Mouse (Mus musculus): ENCODE measurements around the gene Gtf2a1l. TPM values are rescaled to one million over a fixed set of nuclear protein-coding genes. Genes with fewer than 3 reads are reported as not detected.
A peak's percentile ranks its signal among the peaks of the same experiment; 100 is the strongest.

Gene Gtf2a1l
- total RNA-seq, 2 experiments from 2014 or later = 0.28 to 0.32 TPM

- DNase-seq (ENCODE audit: extremely low spot score in 1 of 2, low spot score in 2 of 2) = no peak
- H3K27ac ChIP-seq = 0 out of 2 replicates have a peak overlapping the region, but pooled peaks have one; percentile 59
These were observed 37.9 kb upstream of the Gtf2a1l start for GRCm38 (mm10) chr17:88630554-88630948.

GRCm38 (mm10) chr17:88632631-88633030 lies 35.8 kb upstream of the Gtf2a1l start:
- TF ChIP-seq CTCF (IDR thresholded peaks at IDR 0.05) = no peak
- Histone ChIP-seq H3K27ac (no peak overlapping the region), H3K4me3 (no peak overlapping the region)
- intact Hi-C loops (cut with DNase I) = no loop called here
- no peak for DNase-seq (ENCODE audit: extremely low spot score in 1 of 2, low spot score in 2 of 2)

More at GRCm38 (mm10) chr17:88630554-88630948, 37.9 kb upstream of the Gtf2a1l start:
- intact Hi-C loops (cut with DNase I) = no loop called here
- no peak overlapping the region for H3K4me3 ChIP-seq
- TF ChIP-seq CTCF (IDR thresholded peaks at IDR 0.05) = no peak

GRCm38 (mm10) chr17:88636076-88636475 lies 32.4 kb upstream of the Gtf2a1l start:
- TF ChIP-seq CTCF (IDR thresholded peaks at IDR 0.05) = no peak
- Histone ChIP-seq H3K27ac (no peak overlapping the region), H3K4me3 (no peak overlapping the region)
- intact Hi-C loops (cut with DNase I) = loop anchor here (2.0 kb wide), 1 partner anchor 39 kb away; the partner anchor contains the start of gene Ston1
- DNase-seq (ENCODE audit: extremely low spot score in 1 of 2, low spot score in 2 of 2) = no peak

- no peak for DNase-seq (ENCODE audit: extremely low spot score in 1 of 2, low spot score in 2 of 2)
- no peak for TF ChIP-seq CTCF (IDR thresholded peaks at IDR 0.05)
- no peak overlapping the region for H3K4me3 ChIP-seq
- intact Hi-C loops (cut with DNase I) = loop anchor here (2.0 kb wide), 1 partner anchor 40 kb away; the partner anchor contains the start of gene Ston1
- 0 out of 2 replicates have a peak overlapping the region, but pooled peaks have one; percentile 1 for H3K27ac ChIP-seq
These were observed 31.9 kb upstream of the Gtf2a1l start for GRCm38 (mm10) chr17:88636587-88636986.

- Histone ChIP-seq H3K27ac (no peak overlapping the region), H3K4me3 (no peak overlapping the region)
- TF ChIP-seq CTCF (IDR thresholded peaks at IDR 0.05) = peak; percentile 89
- DNase-seq (ENCODE audit: extremely low spot score in 1 of 2, low spot score in 2 of 2) = peak; percentile 64 to 73
- intact Hi-C loops (cut with DNase I) = loop anchor here (2.0 to 10.0 kb wide), 2 partner anchors 112 to 356 kb away; no protein-coding TSS in a partner anchor
These were observed 27.4 kb upstream of the Gtf2a1l start for GRCm38 (mm10) chr17:88641012-88641411.

GRCm38 (mm10) chr17:88641836-88642235 lies 26.6 kb upstream of the Gtf2a1l start:
- no peak for TF ChIP-seq CTCF (IDR thresholded peaks at IDR 0.05)
- no peak for DNase-seq (ENCODE audit: extremely low spot score in 1 of 2, low spot score in 2 of 2)
- no peak overlapping the region for H3K4me3 ChIP-seq
- intact Hi-C loops (cut with DNase I) = loop anchor here (2.0 to 10.0 kb wide), 3 partner anchors 113 to 387 kb away; no protein-coding TSS in a partner anchor
- no peak overlapping the region for H3K27ac ChIP-seq

GRCm38 (mm10) chr17:88644876-88645275 lies 23.6 kb upstream of the Gtf2a1l start:
- Histone ChIP-seq H3K4me3 (no peak overlapping the region), H3K27ac (no peak overlapping the region)
- intact Hi-C loops (cut with DNase I) = loop anchor here (10.0 kb wide), 1 partner anchor 360 kb away; no protein-coding TSS in a partner anchor
- no peak for DNase-seq (ENCODE audit: extremely low spot score in 1 of 2, low spot score in 2 of 2)
- TF ChIP-seq CTCF (IDR thresholded peaks at IDR 0.05) = no peak

- DNase-seq (ENCODE audit: extremely low spot score in 1 of 2, low spot score in 2 of 2) = no peak
- intact Hi-C loops (cut with DNase I) = loop anchor here (10.0 kb wide), 1 partner anchor 360 kb away; no protein-coding TSS in a partner anchor
- no peak overlapping the region for H3K4me3 ChIP-seq
- TF ChIP-seq CTCF (IDR thresholded peaks at IDR 0.05) = no peak
- no peak overlapping the region for H3K27ac ChIP-seq
These were observed 23.2 kb upstream of the Gtf2a1l start for GRCm38 (mm10) chr17:88645299-88645698.

- Histone ChIP-seq H3K4me3 (no peak overlapping the region), H3K27ac (no peak overlapping the region)
- intact Hi-C loops (cut with DNase I) = loop anchor here (10.0 kb wide), 1 partner anchor 362 kb away; no protein-coding TSS in a partner anchor
- DNase-seq (ENCODE audit: extremely low spot score in 1 of 2, low spot score in 2 of 2) = no peak
- TF ChIP-seq CTCF (IDR thresholded peaks at IDR 0.05) = no peak
These were observed 21.3 kb upstream of the Gtf2a1l start for GRCm38 (mm10) chr17:88647149-88647548.

GRCm38 (mm10) chr17:88652010-88652409 lies 16.4 kb upstream of the Gtf2a1l start:
- TF ChIP-seq CTCF (IDR thresholded peaks at IDR 0.05) = peak; percentile 94
- intact Hi-C loops (cut with DNase I) = loop anchor here (1.0 to 10.0 kb wide), 5 partner anchors 101 to 1933 kb away; no protein-coding TSS in a partner anchor
- Histone ChIP-seq H3K27ac (no peak overlapping the region), H3K4me3 (peak overlapping the region; percentile 41)
- DNase-seq (ENCODE audit: extremely low spot score in 1 of 2, low spot score in 2 of 2) = peak; percentile 73 to 78

- TF ChIP-seq CTCF (IDR thresholded peaks at IDR 0.05) = peak; percentile 91
- DNase-seq (ENCODE audit: extremely low spot score in 1 of 2, low spot score in 2 of 2) = peak; percentile 87 to 93
- H3K4me3 ChIP-seq = peak overlapping the region; percentile 41
- intact Hi-C loops (cut with DNase I) = loop anchor here (1.0 to 10.0 kb wide), 5 partner anchors 100 to 1932 kb away; no protein-coding TSS in a partner anchor
- peak overlapping the region; percentile 76 for H3K27ac ChIP-seq
These were observed 15.6 kb upstream of the Gtf2a1l start for GRCm38 (mm10) chr17:88652702-88653374.

GRCm38 (mm10) chr17:88653375-88653769 lies 15.1 kb upstream of the Gtf2a1l start:
- Histone ChIP-seq H3K4me3 (no peak overlapping the region), H3K27ac (no peak overlapping the region)
- no peak for DNase-seq (ENCODE audit: extremely low spot score in 1 of 2, low spot score in 2 of 2)
- intact Hi-C loops (cut with DNase I) = loop anchor here (2.0 to 10.0 kb wide), 4 partner anchors 299 to 1931 kb away; no protein-coding TSS in a partner anchor
- no peak for TF ChIP-seq CTCF (IDR thresholded peaks at IDR 0.05)
